Mouse (Mus musculus) myocyte (in vitro differentiated cells): ENCODE results near the gene Plxna2. TPM values are rescaled to one million over a fixed set of nuclear protein-coding genes. Genes with fewer than 3 reads are reported as not detected.

Experiments used
- H3K27me3 ChIP-seq: one replicate; pipeline ENCODE4 v1.6.1; 2011; ENCODE audit not compliant: control insufficient read depth, insufficient read depth, insufficient read length
- H3K36me3 ChIP-seq: one replicate; pipeline ENCODE4 v1.6.1; 2011; ENCODE audit not compliant: control insufficient read depth, insufficient read depth
- H3K4me2 ChIP-seq: one replicate; pipeline ENCODE4 v1.6.1; 2011; ENCODE audit warnings: low read depth, control low read depth
- H3K4me3 ChIP-seq: one replicate; pipeline ENCODE4 v1.5.1; 2011; ENCODE audit warnings: mild to moderate bottlenecking, control low read depth, moderate library complexity
- H3K79me2 ChIP-seq: one replicate; pipeline ENCODE4 v1.6.1; 2011; ENCODE audit not compliant: control insufficient read depth, insufficient read depth
- H3ac ChIP-seq: one replicate; pipeline ENCODE4 v1.6.1; 2011; ENCODE audit not compliant: control insufficient read depth, insufficient read length
- CEBPB ChIP-seq: IDR thresholded peaks from 2 replicates; pipeline ENCODE4 v1.6.1; 2011; ENCODE audit warnings: mild to moderate bottlenecking, moderate library complexity; ENCODE audit not compliant: poor library complexity, insufficient read depth, severe bottlenecking
- E2F4 ChIP-seq: IDR thresholded peaks from one replicate; pipeline ENCODE4 v1.6.1; 2011; ENCODE audit warnings: mild to moderate bottlenecking, control low read depth, moderate library complexity; ENCODE audit not compliant: insufficient read depth
- MAX ChIP-seq: IDR thresholded peaks from one replicate; pipeline ENCODE4 v1.6.1; 2011; ENCODE audit warnings: low read depth, mild to moderate bottlenecking, control low read depth
- MYOD1 ChIP-seq, 3 experiments: IDR thresholded peaks; one replicate each; pipeline ENCODE4 v1.6.1; 2011; ENCODE audit warnings: control low read depth in 2 of 3, low read depth in 2 of 3, mild to moderate bottlenecking in 2 of 3, moderate library complexity in 1 of 3; ENCODE audit not compliant: insufficient read length in 2 of 3, control insufficient read depth in 1 of 3
- MYOG ChIP-seq, 3 experiments: IDR thresholded peaks; one replicate each; pipeline ENCODE4 v1.6.1; 2011; ENCODE audit warnings: control low read depth in 2 of 3, low read depth in 2 of 3, mild to moderate bottlenecking in 2 of 3; ENCODE audit not compliant: insufficient read length in 2 of 3, control insufficient read depth in 1 of 3, insufficient read depth in 1 of 3
- POLR2A ChIP-seq: IDR thresholded peaks from one replicate; pipeline ENCODE4 v1.6.1; 2011; ENCODE audit warnings: low read depth, mild to moderate bottlenecking, control low read depth, moderate library complexity; ENCODE audit not compliant: insufficient read length
- POLR2AphosphoS2 ChIP-seq: IDR thresholded peaks from one replicate; pipeline ENCODE4 v1.6.1; 2011; ENCODE audit warnings: low read depth, control low read depth; ENCODE audit not compliant: insufficient read length
- REST ChIP-seq: IDR thresholded peaks from one replicate; pipeline ENCODE4 v1.6.1; 2011; ENCODE audit warnings: mild to moderate bottlenecking, control low read depth, moderate library complexity; ENCODE audit not compliant: insufficient read depth, insufficient read length
- SRF ChIP-seq: IDR thresholded peaks from one replicate; pipeline ENCODE4 v1.6.1; 2011; ENCODE audit warnings: low read depth; ENCODE audit not compliant: control insufficient read depth, insufficient read length
- TCF12 ChIP-seq: IDR thresholded peaks from one replicate; pipeline ENCODE4 v1.6.1; 2011; ENCODE audit warnings: mild to moderate bottlenecking, control low read depth; ENCODE audit not compliant: poor library complexity, insufficient read depth, severe bottlenecking
- TCF3 ChIP-seq: IDR thresholded peaks from one replicate; pipeline ENCODE4 v1.6.1; 2011; ENCODE audit warnings: low read depth, control low read depth; ENCODE audit not compliant: insufficient read length
- USF1 ChIP-seq: IDR thresholded peaks from one replicate; pipeline ENCODE4 v1.6.1; 2011; ENCODE audit warnings: low read depth, mild to moderate bottlenecking, control low read depth, moderate library complexity
- polyA plus RNA-seq: library from polyadenylated mRNA; unstranded; fragments of >200 nt; fragmentation: generic; extraction: Trizol; gene quantifications from one replicate; pipeline ENCODE4 v1.2.1, GENCODE M21; 2012; ENCODE audit warnings: missing spikeins

Plxna2 gene
- polyA plus RNA-seq, 1 experiment: 3.6 TPM

DNA sequence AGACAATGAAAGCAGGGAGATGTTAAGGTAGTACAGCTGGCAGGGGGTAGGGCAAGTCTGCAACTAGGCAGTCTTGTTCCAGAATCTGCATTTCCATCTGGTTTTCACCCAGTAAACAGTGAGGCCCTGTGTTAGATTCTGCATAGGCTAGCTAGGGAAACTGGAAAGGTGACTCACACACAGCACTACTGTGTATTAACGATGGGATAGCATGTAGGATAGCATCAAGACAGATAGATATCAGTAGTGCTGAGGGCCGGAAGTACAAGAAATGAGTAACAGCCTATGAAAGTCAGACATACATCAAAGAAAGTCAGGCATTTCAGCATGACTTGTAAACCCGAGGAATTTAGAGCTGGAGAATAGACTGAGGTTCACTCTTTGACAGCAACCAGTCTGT, 65.1 kb downstream of the Plxna2 start:
- H3K4me2 ChIP-seq: no peak overlapping the region
- TF ChIP-seq MAX (no peak), POLR2AphosphoS2 (no peak), MYOD1 (IDR thresholded peaks at IDR 0.05; ENCODE audit: control insufficient read depth in 1 of 3, insufficient read length in 2 of 3, low read depth in 2 of 3) (no peak), USF1 (no peak), SRF (no peak), MYOG (IDR thresholded peaks at IDR 0.05; ENCODE audit: control insufficient read depth in 1 of 3, insufficient read depth in 1 of 3, insufficient read length in 2 of 3, low read depth in 2 of 3) (no peak), E2F4 (no peak), POLR2A (no peak), TCF3 (no peak), CEBPB (no peak), REST (no peak), TCF12 (no peak)
- no peak overlapping the region for H3K4me3 ChIP-seq
- H3K27me3 ChIP-seq: no peaks in the 10 kb centered on the region
- no peaks in the 10 kb centered on the region for H3K36me3 ChIP-seq
- H3K79me2 ChIP-seq: no peaks in the 10 kb centered on the region
- no peak overlapping the region for H3ac ChIP-seq

DNA sequence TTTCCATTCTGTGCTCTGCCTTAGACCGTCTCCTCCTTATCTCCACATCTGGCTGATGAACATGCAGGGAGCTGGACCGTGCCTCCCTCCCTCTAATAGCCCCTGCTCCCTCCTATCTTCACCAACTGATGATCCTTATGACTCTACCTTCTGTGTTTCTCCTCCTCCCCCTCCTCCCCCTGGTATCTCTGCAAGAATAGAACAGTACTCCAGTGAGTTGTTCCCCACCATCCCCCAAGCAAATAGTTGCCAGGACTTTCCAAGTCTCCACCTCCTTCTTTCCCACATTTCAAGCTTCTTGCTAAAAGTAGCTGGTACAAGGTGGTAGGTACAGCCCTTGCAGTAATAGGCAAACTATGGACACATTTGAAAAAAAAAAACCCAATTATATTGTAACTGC, 67.9 kb downstream of the Plxna2 start:
- no peaks in the 10 kb centered on the region for H3K79me2 ChIP-seq
- no peak for TF ChIP-seq E2F4
- no peak for TF ChIP-seq SRF
- no peak overlapping the region for H3K4me3 ChIP-seq
- no peaks in the 10 kb centered on the region for H3K27me3 ChIP-seq
- H3K4me2 ChIP-seq: no peak overlapping the region
- H3ac ChIP-seq: no peak overlapping the region
- H3K36me3 ChIP-seq: no peaks in the 10 kb centered on the region

GRCm38 (mm10) chr1:194687746-194688145, 69.7 kb downstream of the Plxna2 start:
- TF ChIP-seq MYOD1 (IDR thresholded peaks at IDR 0.05; ENCODE audit: control insufficient read depth in 1 of 3, insufficient read length in 2 of 3, low read depth in 2 of 3): peak in 1 of 3 experiments; percentile 24
- TF ChIP-seq CEBPB: no peak
- Histone ChIP-seq H3K4me3 (no peak overlapping the region), H3ac (no peak overlapping the region), H3K4me2 (peak overlapping the region; percentile 40), H3K36me3 (no peaks in the 10 kb centered on the region), H3K79me2 (no peaks in the 10 kb centered on the region), H3K27me3 (no peaks in the 10 kb centered on the region)

DNA sequence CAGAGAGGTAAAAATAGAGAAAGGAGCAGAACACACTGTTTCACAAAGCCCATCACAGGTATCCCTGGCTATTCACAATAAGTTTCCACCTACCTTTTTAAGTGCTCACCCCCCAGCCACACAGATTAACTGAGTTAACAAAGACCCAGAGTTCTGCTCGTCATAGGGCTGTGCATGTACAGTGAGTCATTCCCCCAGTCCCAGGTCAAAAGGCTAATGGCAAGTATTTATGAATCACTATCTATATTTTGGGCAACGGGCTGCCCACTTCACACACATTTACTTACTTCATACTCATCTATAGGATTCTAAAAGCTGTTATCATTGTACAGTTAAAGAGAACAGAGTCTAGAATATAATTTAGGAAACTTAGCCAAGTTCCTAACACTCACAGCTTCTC, 70.1 kb downstream of the Plxna2 start:
- Histone ChIP-seq H3K4me2 (peak overlapping the region; percentile 40), H3ac (no peak overlapping the region), H3K79me2 (no peaks in the 10 kb centered on the region), H3K4me3 (no peak overlapping the region), H3K27me3 (no peaks in the 10 kb centered on the region), H3K36me3 (no peaks in the 10 kb centered on the region)
- no peak for TF ChIP-seq POLR2A
- no peak for TF ChIP-seq USF1
- TF ChIP-seq TCF3: no peak
- no peak for TF ChIP-seq MAX
- TF ChIP-seq TCF12: no peak

- H3K36me3 ChIP-seq: no peaks in the 10 kb centered on the region
- no peaks in the 10 kb centered on the region for H3K79me2 ChIP-seq
- H3K27me3 ChIP-seq: no peaks in the 10 kb centered on the region
- TF ChIP-seq MYOG (IDR thresholded peaks at IDR 0.05; ENCODE audit: control insufficient read depth in 1 of 3, insufficient read depth in 1 of 3, insufficient read length in 2 of 3, low read depth in 2 of 3) (no peak), SRF (no peak), USF1 (no peak), MYOD1 (IDR thresholded peaks at IDR 0.05; ENCODE audit: control insufficient read depth in 1 of 3, insufficient read length in 2 of 3, low read depth in 2 of 3) (no peak), MAX (no peak), TCF3 (no peak), REST (no peak)
- no peak overlapping the region for H3K4me3 ChIP-seq
- H3ac ChIP-seq: no peak overlapping the region
- H3K4me2 ChIP-seq: no peak overlapping the region
Observed at GRCm38 (mm10) chr1:194693063-194693462, 75.0 kb downstream of the Plxna2 start.

DNA sequence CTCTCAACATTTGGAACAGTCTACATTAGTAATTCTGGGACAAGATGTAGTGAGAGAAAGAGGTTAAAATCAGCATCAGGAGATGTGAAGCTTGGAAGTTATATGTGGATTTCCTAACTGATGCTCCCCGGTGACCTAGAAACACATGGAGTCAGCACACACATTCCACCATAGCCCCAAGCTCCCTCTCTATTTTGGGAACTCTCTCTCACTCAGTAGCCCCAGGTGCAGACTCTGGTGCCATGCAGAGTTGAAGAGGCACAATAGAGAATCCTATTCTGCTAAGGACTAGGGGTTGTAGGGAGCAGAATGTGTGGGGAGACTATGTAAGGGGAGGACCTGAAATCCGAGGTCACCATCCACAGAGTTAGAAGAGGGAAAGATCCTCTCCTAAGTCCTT, 75.5 kb downstream of the Plxna2 start:
- H3ac ChIP-seq: no peak overlapping the region
- TF ChIP-seq SRF: no peak
- TF ChIP-seq TCF12: no peak
- no peak for TF ChIP-seq TCF3
- no peak for TF ChIP-seq REST

More for the DNA sequence above, 75.5 kb downstream of the Plxna2 start:
- no peaks in the 10 kb centered on the region for H3K36me3 ChIP-seq
- no peaks in the 10 kb centered on the region for H3K79me2 ChIP-seq
- no peak overlapping the region for H3K4me2 ChIP-seq
- no peaks in the 10 kb centered on the region for H3K27me3 ChIP-seq
- no peak overlapping the region for H3K4me3 ChIP-seq
